Mouse (Mus musculus) liver, embryonic 13.5 days (tissue): Measurements from ENCODE around the gene Efcab12. TPM values are rescaled to one million over a fixed set of nuclear protein-coding genes. Genes with fewer than 3 reads are reported as not detected.
"Not testable (repeated sequence)": the region's sequence is repeated elsewhere in the genome, so short reads cannot be mapped to it uniquely, and the experiment has no call there.

Source experiments
- ATAC-seq: fragments of 200-750 bp; cut with Nextera tagmentation; 2 replicates; pipeline ENCODE4 v1.8.0; 2017; ENCODE audit warnings: low read depth, mild to moderate bottlenecking, moderate number of reproducible peaks, moderate library complexity
- DNase-seq: peaks from one replicate; pipeline ENCODE4 v3.0.0; 2022
- H3K27ac ChIP-seq: fragments of 300-500 bp; sonication (generic); 2 replicates; pipeline ENCODE4 v1.5.1; 2015; ENCODE audit warnings: moderate library complexity, mild to moderate bottlenecking, inconsistent platforms
- H3K27me3 ChIP-seq: fragments of 300-500 bp; sonication (generic); 2 replicates; pipeline ENCODE4 v1.6.1; 2015; ENCODE audit warnings: mild to moderate bottlenecking, inconsistent platforms
- H3K36me3 ChIP-seq: fragments of 300-500 bp; sonication (generic); 2 replicates; pipeline ENCODE4 v1.6.1; 2015; ENCODE audit warnings: mild to moderate bottlenecking, inconsistent platforms
- H3K4me1 ChIP-seq: fragments of 300-500 bp; sonication (generic); replicated peaks from 2 replicates; pipeline ENCODE4 v1.6.1; 2015; ENCODE audit warnings: inconsistent platforms
- H3K4me2 ChIP-seq: fragments of 300-500 bp; sonication (generic); 2 replicates; pipeline ENCODE4 v1.6.1; 2015; ENCODE audit warnings: inconsistent platforms, mild to moderate bottlenecking, moderate library complexity
- H3K4me3 ChIP-seq: fragments of 300-500 bp; sonication (generic); replicated peaks from 2 replicates; pipeline ENCODE4 v1.5.1; 2015; ENCODE audit warnings: mild to moderate bottlenecking, inconsistent platforms
- H3K9ac ChIP-seq: fragments of 300-500 bp; sonication (generic); 2 replicates; pipeline ENCODE4 v1.6.1; 2015; ENCODE audit warnings: mild to moderate bottlenecking, inconsistent platforms
- H3K9me3 ChIP-seq: fragments of 300-500 bp; sonication (generic); replicated peaks from 2 replicates; pipeline ENCODE4 v1.6.1; 2016; ENCODE audit warnings: inconsistent platforms
- WGBS: fragments of 180-500 bp; shearing (Covaris S2); methylation state at CpG from one replicate; pipeline ENCODE4 v1.1.7; 2015; ENCODE audit not compliant: insufficient replicate concordance; 5-methylcytosine and 5-hydroxymethylcytosine counted together
- polyA plus RNA-seq: library from polyadenylated mRNA; unstranded; fragments of >200 nt; fragmentation: Nextera tagmentation; extraction: Ambion mirVana; gene quantifications from 2 replicates; pipeline ENCODE4 v1.2.1, GENCODE M21; 2015

The Efcab12 gene
- polyA plus RNA-seq, result 0.15 and 0.16 TPM in 2 replicates

- H3K4me1 ChIP-seq, result peaks cover 22% of the 10 kb centered on the region
- H3K4me3 ChIP-seq, result peak within 1 kb of the TSS; percentile 51
- H3K27me3 ChIP-seq, result no peaks in the 10 kb centered on the region
- H3K36me3 ChIP-seq, result peaks cover 19% of the 10 kb centered on the region
- H3K27ac ChIP-seq, result no peak within 1 kb of the TSS
- 8% methylated on average over 19 of the region's 19 CpGs for WGBS
- no peaks in the 10 kb centered on the region for H3K9me3 ChIP-seq
- DNase-seq (peak; percentile 52), ATAC-seq (peak; percentile 88)
- H3K9ac ChIP-seq, result peak within 1 kb of the TSS; percentile 54
- peak within 1 kb of the TSS; percentile 78 for H3K4me2 ChIP-seq
Observed at GRCm38 (mm10) chr6:115838161-115838597, at the start of gene Efcab12. Gene Efcab12, minus strand, starts transcription at chr6:115838412.

DNA sequence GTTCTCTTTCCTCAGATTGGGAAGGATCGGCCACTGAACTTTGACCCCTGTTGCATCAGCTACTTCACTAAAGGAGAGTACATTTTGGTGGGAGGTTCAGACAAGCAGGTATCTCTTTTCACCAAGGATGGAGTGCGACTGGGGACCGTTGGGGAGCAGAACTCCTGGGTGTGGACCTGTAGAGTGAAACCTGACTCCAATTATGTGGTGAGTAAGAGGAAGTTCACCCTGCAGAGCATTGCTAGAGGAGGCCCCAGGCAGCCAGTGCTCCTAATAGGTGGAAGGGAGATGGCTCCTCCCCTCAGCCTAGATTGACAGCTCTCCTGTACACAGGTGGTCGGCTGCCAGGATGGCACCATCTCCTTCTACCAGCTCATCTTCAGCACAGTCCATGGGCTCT lies 48.7 kb upstream of the Efcab12 start:
- no peaks in the 10 kb centered on the region for H3K9me3 ChIP-seq
- H3K9ac ChIP-seq, result no peak overlapping the region
- 0 out of 2 replicates have a peak, but pooled peaks cover 7% of the 10 kb centered on the region for H3K4me1 ChIP-seq
- H3K27me3 ChIP-seq, result no peaks in the 10 kb centered on the region
- H3K27ac ChIP-seq, result no peak overlapping the region
- H3K4me3 ChIP-seq, result no peak overlapping the region
- 28% methylated on average over 4 of the region's 4 CpGs for WGBS
- ATAC-seq (peak; percentile 51; the same call in 1 of the 2 replicates), DNase-seq (no peak)
- no peak overlapping the region for H3K4me2 ChIP-seq
- no peaks in the 10 kb centered on the region for H3K36me3 ChIP-seq

GRCm38 (mm10) chr6:115884018-115884417 lies 45.8 kb upstream of the Efcab12 start:
- Histone ChIP-seq H3K27ac (no peak overlapping the region), H3K9me3 (no peaks in the 10 kb centered on the region), H3K9ac (no peak overlapping the region), H3K36me3 (no peaks in the 10 kb centered on the region), H3K4me2 (no peak overlapping the region), H3K4me1 (0 out of 2 replicates have a peak, but pooled peaks cover 7% of the 10 kb centered on the region), H3K4me3 (no peak overlapping the region), H3K27me3 (no peaks in the 10 kb centered on the region)
- ATAC-seq, result no peak
- no peak for DNase-seq

DNA sequence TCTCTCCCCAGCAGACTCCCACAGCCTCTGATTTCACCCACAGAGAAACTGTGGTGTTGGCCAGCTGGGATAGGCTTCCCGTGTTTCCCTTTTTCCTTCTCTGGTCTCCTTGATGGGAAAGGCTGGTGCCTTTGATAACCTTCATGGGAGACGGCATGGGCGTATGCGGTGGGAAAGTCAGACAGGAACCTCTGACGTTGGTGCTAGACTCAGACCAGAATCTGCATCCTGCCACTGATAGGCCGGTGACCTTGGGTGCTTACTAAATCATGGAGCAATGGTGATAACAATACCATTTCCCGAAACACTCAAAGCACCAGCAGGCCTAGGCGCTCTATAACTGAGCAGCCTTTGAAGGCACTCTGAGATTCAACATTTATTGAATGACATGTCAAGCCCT lies 42.5 kb upstream of the Efcab12 start:
- no peaks in the 10 kb centered on the region for H3K36me3 ChIP-seq
- 50% methylated on average over 8 of the region's 8 CpGs for WGBS
- no peak overlapping the region for H3K4me2 ChIP-seq
- H3K9me3 ChIP-seq, result no peaks in the 10 kb centered on the region
- no peaks in the 10 kb centered on the region for H3K27me3 ChIP-seq
- no peak overlapping the region for H3K9ac ChIP-seq
- peak; percentile 45; the same call in 1 of the 2 replicates for ATAC-seq
- H3K27ac ChIP-seq, result no peak overlapping the region
- H3K4me3 ChIP-seq, result no peak overlapping the region
- DNase-seq, result no peak
- no peaks in the 10 kb centered on the region for H3K4me1 ChIP-seq

- no peaks in the 10 kb centered on the region for H3K9me3 ChIP-seq
- H3K4me1 ChIP-seq, result no peaks in the 10 kb centered on the region
- no peaks in the 10 kb centered on the region for H3K36me3 ChIP-seq
- ATAC-seq (no peak), DNase-seq (no peak)
- H3K4me2 ChIP-seq, result no peak overlapping the region
- no peak overlapping the region for H3K27ac ChIP-seq
- H3K27me3 ChIP-seq, result no peaks in the 10 kb centered on the region
- no peak overlapping the region for H3K4me3 ChIP-seq
- no peak overlapping the region for H3K9ac ChIP-seq
- 55% methylated on average over 6 of the region's 6 CpGs for WGBS
Observed at GRCm38 (mm10) chr6:115879736-115880135, 41.5 kb upstream of the Efcab12 start.

DNA sequence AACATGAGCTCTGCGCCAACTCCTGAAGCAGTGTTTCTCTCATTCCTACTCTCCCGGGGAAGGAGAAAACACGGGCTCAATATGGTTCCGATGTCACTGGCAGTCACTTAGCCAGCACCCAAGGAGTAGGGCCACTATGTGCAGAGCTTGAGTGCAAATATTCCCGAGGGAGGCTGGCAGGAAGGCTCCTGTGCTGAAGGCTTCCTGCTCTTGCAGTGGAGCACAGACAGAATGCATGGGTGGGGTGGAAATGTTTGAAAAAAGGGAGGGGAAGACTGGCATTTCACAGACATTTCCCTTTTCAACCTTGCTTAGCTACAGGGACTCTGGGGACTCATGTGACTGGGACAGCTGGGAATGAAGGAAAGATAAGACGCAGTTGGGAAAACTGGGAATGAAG lies 40.5 kb upstream of the Efcab12 start:
- ATAC-seq (no peak), DNase-seq (no peak)
- no peaks in the 10 kb centered on the region for H3K9me3 ChIP-seq
- H3K4me2 ChIP-seq, result no peak overlapping the region
- no peaks in the 10 kb centered on the region for H3K27me3 ChIP-seq
- WGBS, result 70% methylated on average over 6 of the region's 6 CpGs
- H3K4me3 ChIP-seq, result no peak overlapping the region
- H3K36me3 ChIP-seq, result no peaks in the 10 kb centered on the region
- H3K4me1 ChIP-seq, result no peaks in the 10 kb centered on the region
- H3K9ac ChIP-seq, result no peak overlapping the region
- no peak overlapping the region for H3K27ac ChIP-seq

DNA sequence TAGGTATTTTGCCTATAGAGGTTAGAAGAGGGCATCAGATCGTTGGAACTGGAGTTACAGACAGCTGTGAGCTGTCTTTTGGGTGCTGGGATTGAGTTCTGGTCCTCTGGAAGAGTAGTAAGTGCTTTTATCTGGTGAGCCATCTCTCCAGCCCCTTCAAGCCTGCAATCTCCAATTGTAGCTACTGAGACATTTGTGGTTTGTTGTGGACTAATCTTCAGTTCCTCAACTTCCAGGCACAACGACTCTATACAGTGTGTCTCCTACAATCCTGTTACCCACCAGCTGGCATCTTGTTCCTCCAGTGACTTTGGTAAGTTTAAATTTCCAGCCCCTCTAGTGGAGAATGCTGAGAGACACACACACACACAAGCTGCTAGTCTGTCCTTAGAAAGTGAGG lies 39.0 kb upstream of the Efcab12 start:
- DNase-seq (no peak), ATAC-seq (no peak)
- Histone ChIP-seq H3K4me1 (no peaks in the 10 kb centered on the region), H3K9ac (no peak overlapping the region), H3K27ac (no peak overlapping the region), H3K4me2 (no peak overlapping the region), H3K36me3 (no peaks in the 10 kb centered on the region), H3K27me3 (no peaks in the 10 kb centered on the region), H3K9me3 (no peaks in the 10 kb centered on the region), H3K4me3 (no peak overlapping the region)
- WGBS, result 30% methylated on average over 2 of the region's 2 CpGs

- not testable (repeated sequence) for ATAC-seq, H3K27me3 ChIP-seq, H3K27ac ChIP-seq, H3K4me3 ChIP-seq, DNase-seq, H3K4me1 ChIP-seq, H3K9ac ChIP-seq, H3K36me3 ChIP-seq, H3K9me3 ChIP-seq, H3K4me2 ChIP-seq
- WGBS, result no CpG with 5 or more reads among the region's 3 CpGs
Observed at GRCm38 (mm10) chr6:115871318-115871717, 33.1 kb upstream of the Efcab12 start.

DNA sequence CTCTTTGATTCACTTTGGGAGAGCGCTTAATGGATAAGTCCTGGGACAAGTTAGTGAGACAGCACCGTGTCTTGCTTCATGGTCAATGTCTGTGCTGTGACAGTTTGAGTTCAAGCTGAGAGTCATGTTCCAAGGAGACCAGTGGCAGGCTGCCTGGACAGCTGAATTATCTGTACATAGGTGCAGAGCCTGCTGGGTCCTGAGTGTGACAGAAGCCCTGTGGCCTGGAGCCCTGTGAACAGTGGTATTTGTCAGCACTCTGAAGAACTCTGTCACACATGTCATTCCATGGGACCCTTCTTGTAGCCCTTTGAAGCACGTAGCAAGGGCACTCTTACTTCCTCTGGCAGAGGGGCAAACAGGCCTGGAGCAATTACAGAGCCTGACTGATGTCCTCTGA lies 28.9 kb upstream of the Efcab12 start:
- not testable (repeated sequence) for H3K4me3 ChIP-seq, H3K4me2 ChIP-seq, H3K9me3 ChIP-seq, H3K9ac ChIP-seq, H3K36me3 ChIP-seq, ATAC-seq, H3K27ac ChIP-seq, H3K27me3 ChIP-seq, DNase-seq
- H3K4me1 ChIP-seq, result peaks cover 13% of the 10 kb centered on the region; the same call in 1 of the 2 replicates
- no CpG with 5 or more reads among the region's 3 CpGs for WGBS

DNA sequence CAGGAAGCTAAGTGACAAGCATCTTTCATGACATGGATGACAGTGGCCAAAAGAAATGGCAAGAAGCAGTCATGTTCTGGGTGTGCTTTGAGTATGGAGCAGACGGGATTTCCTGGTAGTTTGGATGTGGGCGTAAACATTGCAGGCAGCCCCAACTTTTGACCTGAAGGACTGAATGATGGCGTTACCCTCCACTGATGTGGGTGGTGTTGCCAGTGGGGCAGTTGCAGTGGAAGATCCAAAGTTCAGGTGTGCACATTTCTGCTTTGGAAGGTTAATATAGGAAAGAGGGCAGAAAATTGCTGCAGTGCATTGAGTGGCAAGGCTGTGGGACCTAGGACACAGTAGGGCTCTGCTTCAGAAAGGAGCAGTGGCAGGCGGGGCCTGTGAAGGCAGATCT lies 27.0 kb upstream of the Efcab12 start:
- Histone ChIP-seq H3K27ac (no peak overlapping the region), H3K4me3 (no peak overlapping the region), H3K27me3 (no peaks in the 10 kb centered on the region), H3K36me3 (no peaks in the 10 kb centered on the region), H3K4me1 (peaks cover 15% of the 10 kb centered on the region; the same call in 1 of the 2 replicates), H3K9me3 (no peaks in the 10 kb centered on the region), H3K9ac (no peak overlapping the region), H3K4me2 (no peak overlapping the region)
- WGBS, result 83% methylated on average over 4 of the region's 4 CpGs
- ATAC-seq, result no peak
- DNase-seq, result no peak

DNA sequence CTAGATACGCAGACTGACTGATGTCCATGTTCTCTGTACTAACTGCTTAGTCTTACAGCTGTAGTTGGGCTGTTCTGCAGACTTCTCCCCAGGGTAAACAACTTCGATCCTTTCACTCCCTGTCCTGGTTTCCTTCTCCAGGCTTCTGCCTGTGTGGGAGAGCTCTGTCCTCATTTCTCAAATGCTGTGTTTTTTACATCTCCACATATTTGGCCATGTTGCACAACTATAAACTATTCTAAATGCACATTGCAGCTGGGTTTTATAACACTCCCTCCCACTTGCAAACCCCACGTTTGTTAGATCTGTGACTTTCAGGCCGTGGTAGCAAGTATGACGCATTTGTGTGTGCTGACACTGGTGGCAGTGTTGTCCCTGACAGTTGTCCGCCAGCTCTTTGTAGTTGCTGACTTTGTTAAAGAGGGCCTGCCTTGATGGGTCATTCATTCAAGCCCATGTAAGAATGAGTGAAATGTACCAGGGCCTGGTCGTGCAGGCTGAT lies 25.2 kb upstream of the Efcab12 start:
- Histone ChIP-seq H3K4me2 (no peak overlapping the region), H3K4me1 (peaks cover 25% of the 10 kb centered on the region), H3K27ac (peak overlapping the region; percentile 19; the same call in 1 of the 2 replicates), H3K36me3 (no peaks in the 10 kb centered on the region), H3K27me3 (no peaks in the 10 kb centered on the region), H3K4me3 (no peak overlapping the region), H3K9ac (no peak overlapping the region), H3K9me3 (no peaks in the 10 kb centered on the region)
- DNase-seq, result no peak
- no peak for ATAC-seq
- 55% methylated on average over 7 of the region's 7 CpGs for WGBS

- no peaks in the 10 kb centered on the region for H3K36me3 ChIP-seq
- H3K4me1 ChIP-seq, result peaks cover 26% of the 10 kb centered on the region
- H3K27ac ChIP-seq, result no peak overlapping the region
- H3K9me3 ChIP-seq, result no peaks in the 10 kb centered on the region
- ATAC-seq, result no peak
- no peaks in the 10 kb centered on the region for H3K27me3 ChIP-seq
- no peak overlapping the region for H3K9ac ChIP-seq
- no peak overlapping the region for H3K4me3 ChIP-seq
- WGBS, result 57% methylated on average over 7 of the region's 7 CpGs
- DNase-seq, result no peak
- no peak overlapping the region for H3K4me2 ChIP-seq
Observed at GRCm38 (mm10) chr6:115860027-115860556, 21.9 kb upstream of the Efcab12 start.
